Mouse (Mus musculus) embryonic facial prominence, embryonic 10.5 days (tissue): ENCODE results near the gene Exog. TPM values are rescaled to one million over a fixed set of nuclear protein-coding genes. Genes with fewer than 3 reads are reported as not detected.

Source experiments
- DNase-seq: peaks from one replicate; pipeline ENCODE4 v3.0.0-alpha.2; 2017; ENCODE audit warnings: low spot score
- H3K27ac ChIP-seq: fragments of 300-500 bp; sonication (generic); replicated peaks from 2 replicates; pipeline ENCODE4 v1.5.1; 2016; ENCODE audit warnings: mild to moderate bottlenecking
- H3K27me3 ChIP-seq: fragments of 300-500 bp; sonication (generic); replicated peaks from 2 replicates; pipeline ENCODE4 v1.6.1; 2016; ENCODE audit warnings: low read depth, mild to moderate bottlenecking; ENCODE audit not compliant: poor library complexity, severe bottlenecking
- H3K36me3 ChIP-seq: fragments of 300-500 bp; sonication (generic); replicated peaks from 2 replicates; pipeline ENCODE4 v1.6.1; 2016; ENCODE audit warnings: mild to moderate bottlenecking, moderate library complexity
- H3K4me1 ChIP-seq: fragments of 300-500 bp; sonication (generic); 2 replicates; pipeline ENCODE4 v1.6.1; 2016
- H3K4me3 ChIP-seq: fragments of 300-500 bp; sonication (generic); 2 replicates; pipeline ENCODE4 v1.5.1; 2016; ENCODE audit warnings: mild to moderate bottlenecking, moderate library complexity
- H3K9me3 ChIP-seq: fragments of 300-500 bp; sonication (generic); 2 replicates; pipeline ENCODE4 v1.6.1; 2016; ENCODE audit warnings: mild to moderate bottlenecking
- WGBS: fragments of 180-500 bp; shearing (Covaris S2); methylation state at CpG from one replicate; pipeline ENCODE4 v1.1.7; 2016; 5-methylcytosine and 5-hydroxymethylcytosine counted together
- polyA plus RNA-seq: library from polyadenylated mRNA; unstranded; fragments of >200 nt; fragmentation: Nextera tagmentation; extraction: Ambion mirVana; gene quantifications from 2 replicates; pipeline ENCODE4 v1.2.1, GENCODE M21; 2016

Gene Exog
- polyA plus RNA-seq, 1 experiment from 2014 or later, result 44.2 TPM

DNA sequence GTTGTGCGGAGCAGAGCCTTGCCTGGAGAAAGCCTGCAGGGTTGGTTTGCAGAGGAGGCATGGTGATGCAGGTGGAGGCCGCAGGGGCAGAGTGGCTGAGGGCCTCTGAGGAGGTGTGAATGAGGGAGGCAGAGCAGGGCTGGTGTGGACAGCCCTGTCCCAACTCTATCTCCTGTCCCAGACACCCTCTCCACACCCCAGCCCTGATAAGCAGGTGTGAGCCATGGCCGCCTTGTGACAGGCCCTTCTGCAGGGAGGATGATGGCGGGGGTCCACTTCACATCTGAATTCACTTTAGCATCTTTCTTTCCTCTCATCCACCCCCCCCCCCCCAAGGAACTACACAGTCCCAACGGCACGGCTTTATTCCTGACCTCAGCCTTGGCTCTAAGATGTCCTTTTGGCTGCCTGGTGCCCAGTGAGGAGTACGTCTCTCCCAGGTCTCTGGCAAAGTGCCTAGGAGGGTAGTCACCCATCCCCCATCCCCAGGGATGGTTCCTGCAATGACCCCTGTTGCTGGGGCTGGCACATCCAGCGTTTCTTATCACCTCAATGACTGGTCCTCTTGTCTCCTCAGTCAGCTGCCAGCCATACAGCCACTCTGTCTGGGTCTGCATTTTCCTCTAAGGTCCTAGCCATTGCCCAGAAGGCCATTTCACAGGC is 25.1 kb downstream of the Exog start:
- no peak for DNase-seq
- WGBS, result 82% methylated on average over 8 of the region's 8 CpGs
- Histone ChIP-seq H3K4me1 (peaks cover 13% of the 10 kb centered on the region), H3K36me3 (peaks cover 61% of the 10 kb centered on the region), H3K9me3 (0 out of 2 replicates have a peak, but pooled peaks cover 2% of the 10 kb centered on the region), H3K27me3 (no peaks in the 10 kb centered on the region), H3K4me3 (no peak overlapping the region), H3K27ac (no peak overlapping the region)

DNA sequence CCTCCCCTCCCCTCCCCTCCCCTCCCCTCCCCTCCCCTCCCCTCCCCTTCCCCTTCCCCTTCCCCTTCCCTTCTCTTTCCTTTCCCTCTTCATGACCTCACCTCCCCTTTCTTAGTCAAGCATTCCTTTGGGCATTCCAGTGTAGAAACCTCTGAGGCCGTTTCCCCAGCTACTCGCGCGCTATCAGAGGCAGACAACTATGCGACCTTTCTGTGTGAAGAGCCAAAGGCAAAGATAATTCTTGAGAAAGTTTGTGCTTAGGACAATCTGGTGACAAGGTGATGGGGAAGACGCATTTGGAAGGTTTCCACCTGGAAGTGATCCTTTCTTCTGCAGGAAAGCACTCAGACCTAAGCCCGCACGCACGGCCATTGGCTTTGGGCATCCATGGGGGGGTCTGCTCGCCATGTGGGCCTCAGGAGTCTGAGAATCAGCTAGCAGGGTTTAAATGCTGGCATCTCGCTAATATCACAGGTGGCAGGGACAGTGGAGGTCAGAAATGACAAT is 27.7 kb downstream of the Exog start:
- no peak overlapping the region for H3K4me3 ChIP-seq
- H3K36me3 ChIP-seq, result peaks cover 35% of the 10 kb centered on the region
- 80% methylated on average over 11 of the region's 11 CpGs for WGBS
- no peaks in the 10 kb centered on the region for H3K9me3 ChIP-seq
- no peak overlapping the region for H3K27ac ChIP-seq
- no peaks in the 10 kb centered on the region for H3K27me3 ChIP-seq
- peaks cover 23% of the 10 kb centered on the region for H3K4me1 ChIP-seq
- DNase-seq, result no peak

DNA sequence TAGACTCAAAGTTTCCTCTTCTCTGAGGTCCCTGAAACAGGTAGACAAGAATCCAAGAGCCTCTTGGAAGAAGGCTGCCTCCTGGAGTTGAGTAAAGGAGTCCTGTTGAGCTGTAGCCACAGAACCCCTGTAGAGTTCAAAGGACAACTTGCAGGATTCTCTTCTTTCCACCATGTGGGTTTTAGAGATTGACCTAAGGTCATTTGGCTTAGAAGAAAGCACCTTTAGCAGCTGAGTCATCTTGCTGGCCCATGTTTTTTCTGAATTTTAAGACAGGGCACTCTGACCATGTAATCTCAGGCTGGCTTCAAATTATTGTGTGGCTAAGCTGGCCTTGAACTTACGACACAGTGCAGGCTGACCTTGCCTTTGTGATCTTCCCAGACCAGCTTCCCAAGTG is 28.3 kb downstream of the Exog start:
- Histone ChIP-seq H3K9me3 (no peaks in the 10 kb centered on the region), H3K4me3 (no peak overlapping the region), H3K36me3 (peaks cover 29% of the 10 kb centered on the region), H3K4me1 (peaks cover 23% of the 10 kb centered on the region), H3K27me3 (no peaks in the 10 kb centered on the region), H3K27ac (no peak overlapping the region)
- DNase-seq, result no peak
- WGBS, result 84% methylated on average over 1 of the region's 1 CpGs

DNA sequence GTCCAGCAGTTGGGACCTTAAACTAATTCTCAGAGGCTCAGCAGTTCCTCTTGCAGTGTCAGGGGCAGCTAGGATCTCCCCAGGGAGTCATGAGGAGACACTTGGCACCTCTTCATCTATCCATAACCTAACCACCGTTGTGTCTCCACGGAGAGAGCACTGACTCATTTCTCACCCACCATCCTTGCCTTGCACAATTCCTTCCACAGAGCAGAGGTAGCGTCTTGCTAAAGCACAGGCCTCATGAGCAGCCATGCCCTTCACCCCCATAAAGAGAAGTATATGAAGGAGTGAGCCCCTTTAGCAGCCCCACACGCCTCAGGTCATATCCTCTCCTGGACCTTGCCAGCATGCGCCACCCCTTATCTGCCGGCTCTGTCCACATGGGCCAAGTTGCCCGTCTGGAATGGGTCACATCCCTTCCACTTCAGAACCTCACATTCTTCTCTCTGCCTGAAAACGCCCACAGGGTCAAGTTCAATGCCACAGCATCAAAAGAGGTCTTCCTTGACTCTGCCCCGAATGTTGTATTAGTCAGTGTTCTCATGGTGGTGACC is 28.9 kb downstream of the Exog start:
- peaks cover 22% of the 10 kb centered on the region for H3K36me3 ChIP-seq
- H3K27ac ChIP-seq, result no peak overlapping the region
- H3K4me1 ChIP-seq, result peaks cover 23% of the 10 kb centered on the region
- DNase-seq, result no peak
- no peaks in the 10 kb centered on the region for H3K9me3 ChIP-seq
- H3K4me3 ChIP-seq, result no peak overlapping the region
- no peaks in the 10 kb centered on the region for H3K27me3 ChIP-seq
- 85% methylated on average over 9 of the region's 9 CpGs for WGBS

DNA sequence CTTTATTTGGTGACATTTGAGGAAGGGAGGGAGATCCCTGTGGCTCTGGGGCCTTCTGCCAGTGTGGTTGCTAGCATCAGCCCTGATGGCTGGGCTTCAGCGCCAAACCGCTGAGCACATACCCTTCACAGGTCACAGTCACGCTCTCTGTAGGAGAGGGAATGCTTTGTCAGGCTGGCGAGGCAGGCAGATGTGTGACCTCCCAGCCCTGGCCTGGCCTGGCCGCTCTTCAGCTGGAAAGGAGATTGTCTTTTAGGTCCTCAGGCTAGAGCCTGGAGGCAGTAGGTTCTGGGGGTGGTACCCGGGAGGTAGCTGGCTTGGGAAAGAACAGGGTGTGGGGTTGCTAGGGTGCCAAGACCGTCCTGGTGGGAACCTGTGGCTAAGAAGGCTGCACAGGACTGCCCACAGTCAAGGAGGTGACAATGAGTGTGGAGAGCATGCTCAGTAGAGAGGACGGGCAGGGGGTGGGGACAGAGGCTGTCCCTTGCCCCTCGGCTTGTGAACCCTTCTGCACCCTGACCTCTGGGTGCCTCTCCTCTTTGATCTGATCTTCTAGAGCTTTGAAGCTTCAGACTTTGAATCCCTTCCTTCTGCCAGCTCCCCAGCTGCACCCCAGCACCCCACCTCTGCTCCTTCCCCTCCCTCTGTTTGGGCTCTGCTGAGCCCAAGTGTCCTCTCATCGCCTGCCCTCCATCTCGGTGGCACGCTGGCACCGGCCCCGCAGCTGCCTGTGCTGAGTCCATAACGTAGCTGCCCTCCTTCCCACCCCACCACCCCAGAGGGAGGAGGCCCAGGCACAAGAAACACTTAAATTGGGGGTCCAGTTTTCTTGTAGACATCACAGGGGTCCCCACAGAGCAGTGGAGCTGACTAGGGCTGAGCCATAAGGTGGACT is 30.2 kb downstream of the Exog start:
- Histone ChIP-seq H3K36me3 (peaks cover 10% of the 10 kb centered on the region), H3K9me3 (no peaks in the 10 kb centered on the region), H3K27ac (peak overlapping the region; percentile 20), H3K4me1 (peaks cover 31% of the 10 kb centered on the region), H3K4me3 (no peak overlapping the region), H3K27me3 (no peaks in the 10 kb centered on the region)
- 65% methylated on average over 15 of the region's 15 CpGs for WGBS
- DNase-seq, result no peak

DNA sequence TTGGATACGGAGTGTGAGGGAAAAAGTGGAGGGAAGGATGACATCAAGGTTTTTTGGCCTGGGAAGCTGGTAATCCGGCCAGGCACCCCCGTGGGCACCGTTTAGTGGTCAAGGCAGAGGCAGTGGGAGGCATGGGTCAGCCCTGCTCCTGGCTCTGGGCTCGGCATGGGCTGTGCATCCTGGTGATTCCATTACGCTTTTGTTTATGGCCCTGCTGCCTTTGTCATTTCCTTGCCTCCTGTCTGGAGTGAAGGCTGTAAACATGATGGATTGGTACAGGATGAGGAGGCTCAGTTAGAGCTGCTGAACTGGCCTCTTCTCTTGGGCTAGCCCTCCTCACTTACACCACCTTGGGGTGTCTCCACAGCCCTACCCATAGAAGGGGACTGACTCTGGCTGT is 33.0 kb downstream of the Exog start:
- WGBS, result 66% methylated on average over 6 of the region's 6 CpGs
- Histone ChIP-seq H3K27ac (no peak overlapping the region), H3K9me3 (no peaks in the 10 kb centered on the region), H3K27me3 (no peaks in the 10 kb centered on the region), H3K4me1 (peaks cover 31% of the 10 kb centered on the region), H3K4me3 (no peak overlapping the region), H3K36me3 (no peaks in the 10 kb centered on the region)
- DNase-seq, result no peak

DNA sequence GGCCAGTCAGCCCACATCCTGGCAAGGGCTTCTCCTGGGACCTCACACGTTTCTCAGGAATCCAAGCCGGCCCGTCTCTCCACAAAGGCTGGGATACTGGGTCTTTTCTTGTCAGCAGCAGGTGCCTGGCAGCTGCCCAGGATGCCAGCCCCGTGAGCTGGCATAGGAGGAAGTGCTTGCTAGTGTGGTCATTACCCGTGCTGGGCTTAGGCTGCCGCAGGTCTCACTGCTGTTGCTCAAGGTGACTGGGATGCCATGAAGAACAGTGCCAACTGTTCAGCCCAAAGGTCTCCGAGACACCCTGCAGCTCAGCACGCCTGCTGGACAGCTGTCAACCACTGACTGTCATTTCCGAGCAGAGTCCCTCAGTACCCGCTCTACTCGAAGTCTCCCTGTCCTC is 33.6 kb downstream of the Exog start:
- Histone ChIP-seq H3K36me3 (no peaks in the 10 kb centered on the region), H3K4me1 (peaks cover 31% of the 10 kb centered on the region), H3K27me3 (no peaks in the 10 kb centered on the region), H3K9me3 (no peaks in the 10 kb centered on the region), H3K4me3 (no peak overlapping the region), H3K27ac (no peak overlapping the region)
- DNase-seq, result no peak
- 84% methylated on average over 11 of the region's 11 CpGs for WGBS

DNA sequence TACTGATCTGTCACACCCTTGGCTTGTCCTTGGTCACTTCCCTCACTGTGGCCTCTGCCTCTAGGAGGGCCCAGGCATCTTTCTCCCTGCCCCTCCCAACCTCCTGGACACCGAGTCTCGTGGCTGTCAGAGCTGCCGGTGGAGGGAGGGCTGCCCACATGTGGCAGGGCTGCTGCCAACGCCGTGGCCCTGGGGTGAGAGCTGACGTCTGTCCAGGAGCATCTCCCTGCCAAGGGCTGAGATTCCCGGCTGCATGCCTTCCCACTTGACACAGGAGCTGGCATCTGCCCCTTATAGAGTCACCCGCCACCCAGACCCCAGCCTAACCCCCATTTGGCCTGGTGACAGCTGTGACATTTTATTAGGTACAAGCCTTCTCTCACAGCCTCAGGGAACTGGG is 34.6 kb downstream of the Exog start:
- WGBS, result 71% methylated on average over 8 of the region's 8 CpGs
- DNase-seq, result no peak
- no peaks in the 10 kb centered on the region for H3K36me3 ChIP-seq
- H3K27ac ChIP-seq, result no peak overlapping the region
- no peak overlapping the region for H3K4me3 ChIP-seq
- H3K9me3 ChIP-seq, result no peaks in the 10 kb centered on the region
- H3K4me1 ChIP-seq, result peaks cover 33% of the 10 kb centered on the region
- no peaks in the 10 kb centered on the region for H3K27me3 ChIP-seq

DNA sequence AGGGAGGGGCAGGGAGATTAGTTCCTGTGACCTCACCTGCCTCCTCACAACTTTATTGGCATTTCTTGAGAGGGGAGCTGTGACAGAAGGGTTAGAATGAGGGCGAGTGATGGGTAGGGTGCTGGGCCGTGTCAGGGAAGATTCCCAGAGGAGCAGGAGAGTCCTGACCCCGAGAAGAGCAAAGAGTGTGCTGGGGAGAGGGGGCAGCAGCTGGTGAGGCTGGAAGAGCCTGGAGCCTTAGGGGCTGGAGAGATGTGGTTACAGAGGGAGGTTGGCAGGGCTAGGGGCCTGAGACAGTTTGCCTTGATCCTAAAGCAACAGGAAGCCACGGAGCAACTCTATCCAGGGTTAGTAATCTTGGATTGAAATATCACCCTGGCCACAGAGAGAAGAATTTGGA is 36.9 kb downstream of the Exog start:
- H3K27ac ChIP-seq, result no peak overlapping the region
- no peak for DNase-seq
- H3K9me3 ChIP-seq, result no peaks in the 10 kb centered on the region
- no peak overlapping the region for H3K4me3 ChIP-seq
- H3K4me1 ChIP-seq, result peaks cover 23% of the 10 kb centered on the region
- 82% methylated on average over 4 of the region's 4 CpGs for WGBS
- no peaks in the 10 kb centered on the region for H3K27me3 ChIP-seq
- no peaks in the 10 kb centered on the region for H3K36me3 ChIP-seq

DNA sequence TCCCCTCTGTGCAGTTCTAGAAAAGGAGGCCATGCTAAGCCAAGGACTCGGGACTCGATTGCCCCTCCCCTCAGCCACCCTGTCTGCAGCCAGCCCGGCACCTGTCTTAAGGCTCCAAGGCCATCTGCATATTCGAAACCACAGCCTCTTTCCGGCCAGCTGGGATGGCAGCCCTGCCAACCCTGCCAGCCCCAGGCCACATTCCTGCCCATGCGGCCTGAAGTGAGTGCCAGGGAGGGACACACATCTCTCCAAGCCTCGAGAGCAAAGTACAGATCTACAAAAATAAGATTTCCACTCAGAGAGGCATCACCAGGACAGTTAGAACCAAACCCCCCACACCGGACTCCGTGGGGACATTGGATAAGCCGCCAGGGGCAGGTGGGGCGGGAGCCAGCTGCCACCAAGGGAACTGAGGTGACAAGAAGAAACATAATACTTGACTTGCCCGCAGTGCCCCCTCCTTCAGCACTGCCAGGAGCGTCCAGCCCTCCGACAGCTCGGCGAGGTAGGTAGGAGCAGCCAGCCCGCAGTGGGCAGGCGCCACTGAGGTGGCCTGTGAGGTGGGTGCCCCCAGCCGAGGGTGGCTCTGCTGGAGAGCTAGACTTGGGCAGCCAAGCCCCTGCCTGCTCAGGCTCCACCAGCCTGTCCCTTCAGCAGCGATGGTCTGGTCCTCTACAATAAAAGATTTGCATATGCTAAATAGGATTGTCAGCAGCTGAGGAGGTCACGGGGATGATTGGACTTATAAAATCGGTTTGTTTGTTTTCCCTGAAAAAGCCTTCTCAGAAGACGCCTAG is 39.0 kb downstream of the Exog start:
- Histone ChIP-seq H3K27ac (no peak overlapping the region), H3K4me3 (no peak overlapping the region), H3K27me3 (no peaks in the 10 kb centered on the region), H3K9me3 (no peaks in the 10 kb centered on the region), H3K4me1 (peaks cover 20% of the 10 kb centered on the region), H3K36me3 (no peaks in the 10 kb centered on the region)
- DNase-seq, result no peak
- 55% methylated on average over 23 of the region's 23 CpGs for WGBS

DNA sequence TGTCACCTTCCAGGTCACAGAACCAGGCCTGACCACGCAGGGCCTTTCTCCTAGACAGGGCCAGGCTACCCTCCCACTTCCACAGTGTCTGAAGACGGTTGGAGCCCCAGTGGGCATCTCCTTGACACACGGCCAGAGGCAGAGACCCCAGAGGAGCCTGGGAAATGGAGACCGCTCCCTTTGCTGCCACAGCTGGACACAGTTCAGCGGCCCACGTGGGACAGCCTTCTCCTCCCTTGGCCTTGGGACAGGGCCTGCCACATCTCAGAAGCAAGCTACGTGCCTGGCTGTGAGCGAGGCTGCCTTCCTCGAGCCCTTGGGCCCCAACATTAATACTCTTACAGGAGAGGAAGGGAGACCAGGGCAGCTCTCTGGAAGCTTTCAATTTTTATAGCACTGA is 39.7 kb downstream of the Exog start:
- no peak overlapping the region for H3K4me3 ChIP-seq
- 68% methylated on average over 9 of the region's 9 CpGs for WGBS
- no peak overlapping the region for H3K27ac ChIP-seq

DNA sequence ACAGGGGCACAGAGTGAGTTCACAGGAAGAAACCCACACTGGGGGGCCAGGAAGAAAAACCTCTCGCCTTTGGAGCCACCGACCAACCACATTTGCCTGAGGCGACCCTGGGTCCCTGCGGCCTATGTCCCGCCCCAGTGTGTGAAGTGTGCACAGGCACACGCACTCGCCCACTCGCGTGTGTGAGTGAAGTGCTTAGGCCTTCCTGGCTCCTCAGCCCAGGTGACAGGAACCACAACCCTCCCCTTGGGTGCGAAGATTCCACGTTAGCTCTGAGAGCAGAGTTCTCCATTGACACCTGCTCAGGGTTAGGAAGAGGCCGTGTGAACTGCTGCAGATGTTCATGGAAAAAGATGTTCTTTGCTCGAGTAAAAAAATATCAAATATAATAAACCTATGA is 40.1 kb downstream of the Exog start:
- H3K36me3 ChIP-seq, result no peaks in the 10 kb centered on the region
- no peak overlapping the region for H3K4me3 ChIP-seq
- no peaks in the 10 kb centered on the region for H3K27me3 ChIP-seq
- H3K9me3 ChIP-seq, result no peaks in the 10 kb centered on the region
- H3K27ac ChIP-seq, result no peak overlapping the region
- DNase-seq, result no peak
- WGBS, result 90% methylated on average over 13 of the region's 13 CpGs
- peaks cover 13% of the 10 kb centered on the region for H3K4me1 ChIP-seq

More for the DNA sequence above, 39.7 kb downstream of the Exog start:
- Histone ChIP-seq H3K36me3 (no peaks in the 10 kb centered on the region), H3K27me3 (no peaks in the 10 kb centered on the region), H3K4me1 (peaks cover 15% of the 10 kb centered on the region), H3K9me3 (no peaks in the 10 kb centered on the region)
- no peak for DNase-seq
